Mouse (Mus musculus): ENCODE data around the gene Gpn2.

The Gpn2 gene

GRCm38 (mm10) chr4:133584059-133584951 lies at the start of gene Gpn2:
Gene Gpn2 (plus strand): TSS chr4:133584362.
- peak; percentile 87 for DNase-seq (ENCODE audit: low read depth)

GRCm38 (mm10) chr4:133536081-133536480 lies 48.1 kb upstream of the Gpn2 start:
- no peak for DNase-seq (ENCODE audit: low read depth)

- DNase-seq (ENCODE audit: low read depth), result no peak
Measured at GRCm38 (mm10) chr4:133536652-133537051, 47.5 kb upstream of the Gpn2 start.

GRCm38 (mm10) chr4:133545272-133546231 lies 38.6 kb upstream of the Gpn2 start, which contains the start of gene Nudc:
Gene Nudc (minus strand): TSS chr4:133545996.
- DNase-seq (ENCODE audit: low read depth), result peak; percentile 96

GRCm38 (mm10) chr4:133552029-133552428 lies 32.1 kb upstream of the Gpn2 start:
- DNase-seq (ENCODE audit: low read depth), result no peak

- no peak for DNase-seq (ENCODE audit: low read depth)
Measured at GRCm38 (mm10) chr4:133552768-133553447, 31.3 kb upstream of the Gpn2 start, which contains the start of gene Nr0b2. Gene Nr0b2 (plus strand): TSS chr4:133553376.

- DNase-seq (ENCODE audit: low read depth), result no peak
Measured at GRCm38 (mm10) chr4:133553448-133554330, 30.5 kb upstream of the Gpn2 start.

GRCm38 (mm10) chr4:133557041-133557717 lies 27.0 kb upstream of the Gpn2 start:
- no peak for DNase-seq (ENCODE audit: low read depth)

- DNase-seq (ENCODE audit: low read depth), result no peak
Measured at GRCm38 (mm10) chr4:133559846-133560245, 24.3 kb upstream of the Gpn2 start.

GRCm38 (mm10) chr4:133561622-133562021 lies 22.5 kb upstream of the Gpn2 start:
- no peak for DNase-seq (ENCODE audit: low read depth)

GRCm38 (mm10) chr4:133563123-133563571 lies 21.0 kb upstream of the Gpn2 start:
- no peak for DNase-seq (ENCODE audit: low read depth)

- DNase-seq (ENCODE audit: low read depth), result no peak
Measured at GRCm38 (mm10) chr4:133567251-133567650, 16.9 kb upstream of the Gpn2 start.

GRCm38 (mm10) chr4:133569291-133570065 lies 14.7 kb upstream of the Gpn2 start:
- DNase-seq (ENCODE audit: low read depth), result no peak

- peak; percentile 74 for DNase-seq (ENCODE audit: low read depth)
Measured at GRCm38 (mm10) chr4:133570066-133570466, 14.1 kb upstream of the Gpn2 start.

- peak; percentile 93 for DNase-seq (ENCODE audit: low read depth)
Measured at GRCm38 (mm10) chr4:133574070-133574842, 9.9 kb upstream of the Gpn2 start, which contains the start of gene Gpatch3. Gene Gpatch3 (plus strand): TSS chr4:133574745.

- no peak for DNase-seq (ENCODE audit: low read depth)
Measured at GRCm38 (mm10) chr4:133574843-133575202, 9.3 kb upstream of the Gpn2 start.

- DNase-seq (ENCODE audit: low read depth), result no peak
Measured at GRCm38 (mm10) chr4:133577983-133578382, 6.2 kb upstream of the Gpn2 start.

- no peak for DNase-seq (ENCODE audit: low read depth)
Measured at GRCm38 (mm10) chr4:133583690-133584058, 488 bp upstream of the Gpn2 start.

- DNase-seq (ENCODE audit: low read depth), result peak; percentile 66
Measured at GRCm38 (mm10) chr4:133592570-133592969, 8.4 kb downstream of the Gpn2 start.

Measured in NIH3T3 (cell line).